In genomic region chr6:87002521-87003055, GRCm38 (mm10) we compare ENCODE assay signal across 8 mouse cellular contexts. TPM values are rescaled to one million over a fixed set of nuclear protein-coding genes. Genes with fewer than 3 reads are reported as not detected.
DNase-seq lines count a peak whose midpoint lies in the region; ATAC-seq and TF ChIP-seq lines count a peak whose summit lies in the region.

No protein-coding gene starts in this region.

- no peak overlapping the region for H3K9ac ChIP-seq in forebrain, postnatal 0 days

- no peaks in the 10 kb centered on the region for H3K4me1 ChIP-seq in forebrain, postnatal 0 days (ENCODE audit: insufficient read depth)

- H3K36me3 ChIP-seq in forebrain, postnatal 0 days (ENCODE audit: insufficient read depth) = peaks cover 8% of the 10 kb centered on the region

- peak; percentile 87 for TF ChIP-seq CTCF in forebrain, postnatal 0 days (IDR thresholded peaks at IDR 0.05; ENCODE audit: low read depth)

- peak; percentile 78 for ATAC-seq in forebrain, postnatal 0 days

- no peaks in the 10 kb centered on the region for H3K27me3 ChIP-seq in forebrain, postnatal 0 days (ENCODE audit: insufficient read depth, low read length)

- no peak overlapping the region for H3K27ac ChIP-seq in forebrain, postnatal 0 days (ENCODE audit: low read depth, low read length)

- DNase-seq in MN1 (ENCODE audit: low spot score) = peak; percentile 75
- peak; percentile 64 for DNase-seq in cerebellum, adult 11-12 months
- peak; percentile 87 for DNase-seq in forebrain, postnatal 0 days
- peak; percentile 91 for DNase-seq in heart, postnatal 4 days
- peak; percentile 84 for DNase-seq in layer of hippocampus, adult 9-11 months
- peak; percentile 94 for DNase-seq in lung, postnatal 14 days
- peak; percentile 73 for DNase-seq in retina, postnatal 7 days (ENCODE audit: low read depth, low spot score)
- peak; percentile 57 to 76 for DNase-seq in urinary bladder, adult 18-20 months (ENCODE audit: low spot score in 2 of 2)

- H3K4me3 ChIP-seq in forebrain, postnatal 0 days (ENCODE audit: low read depth, low read length) = no peak overlapping the region

- no peaks in the 10 kb centered on the region for H3K9me3 ChIP-seq in forebrain, postnatal 0 days (ENCODE audit: low read length)

- no peak overlapping the region for H3K4me2 ChIP-seq in forebrain, postnatal 0 days (ENCODE audit: low read depth)

- WGBS in forebrain, postnatal 0 days = 38% methylated on average over 8 of the region's 8 CpGs

RNA-seq across cellular contexts. Expression of gene Nfu1, which starts 6.4 kb away (rescaled TPM):
- total RNA-seq in forebrain, postnatal 0 days (2014; rRNA removed) = 167 and 362 TPM in 2 replicates
- 146 and 152 TPM in 2 replicates for polyA plus RNA-seq in forebrain, postnatal 0 days (2015; fragmentation: Nextera tagmentation; extraction: Ambion mirVana)
- 10 to 100 TPM; 73.1 to 79.3 TPM for total RNA-seq in heart, postnatal 4 days (2021)

RNA-seq across cellular contexts. Expression of gene Gfpt1, which starts 40.1 kb away (rescaled TPM):
- 34.0 and 43.0 TPM in 2 replicates for total RNA-seq in forebrain, postnatal 0 days (2014; rRNA removed)
- 12.5 and 16.5 TPM in 2 replicates for polyA plus RNA-seq in forebrain, postnatal 0 days (2015; fragmentation: Nextera tagmentation; extraction: Ambion mirVana)
- 10 to 100 TPM; 21.6 to 22.9 TPM for total RNA-seq in heart, postnatal 4 days (2021)
